Mouse (Mus musculus) stomach, postnatal 0 days (tissue): ENCODE results near the gene Olfr1457. TPM values are rescaled to one million over a fixed set of nuclear protein-coding genes. Genes with fewer than 3 reads are reported as not detected.

Source experiments
- ATAC-seq: fragments of 200-750 bp; cut with Nextera tagmentation; 2 replicates; pipeline ENCODE4 v1.8.0; 2017; ENCODE audit not compliant: low FRiP score, low TSS enrichment
- DNase-seq: peaks from one replicate; pipeline ENCODE4 v3.0.0-alpha.2; 2016; ENCODE audit warnings: low spot score
- H3K27ac ChIP-seq: fragments of 300-500 bp; sonication (generic); replicated peaks from 2 replicates; pipeline ENCODE4 v1.5.1; 2014; ENCODE audit warnings: mild to moderate bottlenecking, control low read depth
- H3K27me3 ChIP-seq: fragments of 300-500 bp; sonication (generic); 2 replicates; pipeline ENCODE4 v1.6.1; 2014; ENCODE audit warnings: low read length; ENCODE audit not compliant: control insufficient read depth, insufficient read depth
- H3K36me3 ChIP-seq: fragments of 300-500 bp; sonication (generic); 2 replicates; pipeline ENCODE4 v1.6.1; 2014; ENCODE audit warnings: low read length, mixed read lengths; ENCODE audit not compliant: control insufficient read depth, insufficient read depth
- H3K4me1 ChIP-seq: fragments of 300-500 bp; sonication (generic); replicated peaks from 2 replicates; pipeline ENCODE4 v1.6.1; 2014; ENCODE audit warnings: antibody characterized with exemption; ENCODE audit not compliant: control insufficient read depth, insufficient read depth
- H3K4me2 ChIP-seq: fragments of 300-500 bp; sonication (generic); replicated peaks from 2 replicates; pipeline ENCODE4 v1.6.1; 2014; ENCODE audit warnings: low read depth, mild to moderate bottlenecking, control low read depth, moderate library complexity
- H3K4me3 ChIP-seq: fragments of 300-500 bp; sonication (generic); 2 replicates; pipeline ENCODE4 v1.5.1; 2014; ENCODE audit warnings: low read depth, low read length, control low read depth
- H3K9ac ChIP-seq: fragments of 300-500 bp; sonication (generic); 2 replicates; pipeline ENCODE4 v1.6.1; 2014; ENCODE audit warnings: mild to moderate bottlenecking, low read length, control low read depth, mixed read lengths
- H3K9me3 ChIP-seq: fragments of 300-500 bp; sonication (generic); 2 replicates; pipeline ENCODE4 v1.6.1; 2016; ENCODE audit warnings: low read length; ENCODE audit not compliant: control insufficient read depth
- CTCF ChIP-seq: IDR thresholded peaks from 2 replicates; pipeline ENCODE4 v1.5.1; 2016; ENCODE audit warnings: antibody characterized with exemption, low read depth, mild to moderate bottlenecking, moderate library complexity
- EP300 ChIP-seq: optimal IDR thresholded peaks from 2 replicates; pipeline ENCODE3; 2016; ENCODE audit warnings: antibody characterized with exemption
- WGBS: fragments of 180-500 bp; shearing (Covaris S2); extraction: QIAGEN DNeasy Blood & Tissue Kit; methylation state at CpG from one replicate; pipeline ENCODE4 v1.1.7; 2014; 5-methylcytosine and 5-hydroxymethylcytosine counted together
- polyA plus RNA-seq: library from polyadenylated mRNA; unstranded; fragments of >200 nt; fragmentation: Nextera tagmentation; extraction: Ambion mirVana; gene quantifications from 2 replicates; pipeline ENCODE4 v1.2.1, GENCODE M21; 2015

Gene Olfr1457
- polyA plus RNA-seq, result not detected in 2 replicates

GRCm38 (mm10) chr19:13097791-13098190 lies at the start of gene Olfr1457:
Gene Olfr1457 (minus strand): TSS chr19:13097891.
- Histone ChIP-seq H3K4me3 (no peak within 1 kb of the TSS), H3K36me3 (no peaks in the 10 kb centered on the region), H3K4me2 (no peak within 1 kb of the TSS), H3K27me3 (no peaks in the 10 kb centered on the region), H3K27ac (no peak within 1 kb of the TSS), H3K9ac (no peak within 1 kb of the TSS), H3K4me1 (no peaks in the 10 kb centered on the region), H3K9me3 (no peaks in the 10 kb centered on the region)
- TF ChIP-seq EP300 (no peak), CTCF (no peak)
- ATAC-seq, result no peak
- WGBS, result 66% methylated on average over 2 of the region's 2 CpGs
- DNase-seq, result no peak

GRCm38 (mm10) chr19:13106675-13107074 lies 9.0 kb upstream of the Olfr1457 start, which contains the start of gene Olfr1458:
Gene Olfr1458 (minus strand): TSS chr19:13106775.
- DNase-seq (no peak), ATAC-seq (no peak)
- 74% methylated on average over 3 of the region's 3 CpGs for WGBS
- Histone ChIP-seq H3K4me1 (no peaks in the 10 kb centered on the region), H3K4me2 (no peak within 1 kb of the TSS), H3K27ac (no peak within 1 kb of the TSS), H3K36me3 (no peaks in the 10 kb centered on the region), H3K27me3 (no peaks in the 10 kb centered on the region), H3K9me3 (no peaks in the 10 kb centered on the region), H3K9ac (no peak within 1 kb of the TSS), H3K4me3 (no peak within 1 kb of the TSS)
- TF ChIP-seq CTCF (no peak), EP300 (no peak)

GRCm38 (mm10) chr19:13093908-13094307 lies 3.8 kb downstream of the Olfr1457 start:
- Histone ChIP-seq H3K4me1 (no peaks in the 10 kb centered on the region), H3K9ac (no peak overlapping the region), H3K27me3 (no peaks in the 10 kb centered on the region), H3K4me3 (no peak overlapping the region), H3K27ac (no peak overlapping the region), H3K4me2 (no peak overlapping the region), H3K36me3 (no peaks in the 10 kb centered on the region), H3K9me3 (no peaks in the 10 kb centered on the region)
- DNase-seq (no peak), ATAC-seq (no peak)
- WGBS, result 89% methylated on average over 1 of the region's 1 CpGs
- no peak for TF ChIP-seq CTCF
- no peak for TF ChIP-seq EP300

DNA sequence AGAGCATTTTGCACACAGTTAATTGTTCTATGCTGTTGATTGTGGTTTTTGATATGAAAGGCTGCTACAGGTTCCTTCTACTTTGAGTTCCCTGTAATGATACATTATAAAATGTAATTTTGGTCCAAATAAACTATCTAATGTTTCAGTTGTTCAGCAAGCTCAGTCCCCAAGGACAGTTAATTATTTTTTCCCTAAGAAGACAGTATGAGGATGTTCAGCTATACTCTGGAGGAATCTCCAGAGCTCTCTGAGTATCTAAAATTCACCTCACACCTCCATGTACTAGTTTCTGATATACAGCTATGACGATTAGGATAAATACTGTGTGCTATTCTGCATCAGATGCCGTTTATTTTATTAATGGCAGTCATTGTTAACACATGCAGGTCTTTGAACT lies 37.4 kb downstream of the Olfr1457 start, which contains the start of gene Olfr1454:
Gene Olfr1454 (plus strand): TSS at position 301 of the 400 bp plus-strand sequence.
- no peak for ATAC-seq
- Histone ChIP-seq H3K4me1 (no peaks in the 10 kb centered on the region), H3K36me3 (no peaks in the 10 kb centered on the region), H3K27me3 (no peaks in the 10 kb centered on the region), H3K4me2 (no peak within 1 kb of the TSS), H3K4me3 (no peak within 1 kb of the TSS), H3K9me3 (no peaks in the 10 kb centered on the region), H3K27ac (no peak within 1 kb of the TSS), H3K9ac (no peak within 1 kb of the TSS)
- no peak for TF ChIP-seq EP300
- no peak for TF ChIP-seq CTCF
- 67% methylated on average over 2 of the region's 2 CpGs for WGBS
- DNase-seq, result no peak

Other genes starting within 250 kb of the Olfr1457 start
- not detected in 2 replicates for gene Olfr1444, start 240.6 kb downstream of the Olfr1457 start, polyA plus RNA-seq
- not detected in 2 replicates for gene Olfr1445, start 214.0 kb downstream of the Olfr1457 start, polyA plus RNA-seq
- not detected in 2 replicates for gene Olfr1446, start 204.4 kb downstream of the Olfr1457 start, polyA plus RNA-seq
- not detected in 2 replicates for gene Olfr1447, start 194.1 kb downstream of the Olfr1457 start, polyA plus RNA-seq
- gene Olfr1448, start 173.5 kb downstream of the Olfr1457 start, polyA plus RNA-seq, result not detected in 2 replicates
- gene Olfr1449, start 167.1 kb downstream of the Olfr1457 start, polyA plus RNA-seq, result not detected in 2 replicates
- gene Olfr1450, start 147.6 kb downstream of the Olfr1457 start, polyA plus RNA-seq, result not detected in 2 replicates
- gene Olfr1451, start 102.9 kb downstream of the Olfr1457 start, polyA plus RNA-seq, result not detected in 2 replicates
- not detected in 2 replicates for gene Olfr1453, start 69.6 kb downstream of the Olfr1457 start, polyA plus RNA-seq
- gene Olfr1454, start 37.3 kb downstream of the Olfr1457 start, polyA plus RNA-seq, result not detected in 2 replicates
- gene Olfr1458, start 8.9 kb upstream of the Olfr1457 start, polyA plus RNA-seq, result not detected in 2 replicates
- gene Olfr1459, start 51.7 kb upstream of the Olfr1457 start, polyA plus RNA-seq, result 0.02 TPM in 1 of 2 replicates, not detected in the other
- not detected in 2 replicates for gene Olfr1461, start 65.1 kb upstream of the Olfr1457 start, polyA plus RNA-seq
- gene Olfr1462, start 87.8 kb upstream of the Olfr1457 start, polyA plus RNA-seq, result not detected in 2 replicates
- not detected in 2 replicates for gene Olfr1463, start 133.4 kb upstream of the Olfr1457 start, polyA plus RNA-seq
- not detected in 2 replicates for gene Olfr1465, start 217.7 kb upstream of the Olfr1457 start, polyA plus RNA-seq
- not detected in 2 replicates for gene Olfr1466, start 241.0 kb upstream of the Olfr1457 start, polyA plus RNA-seq